Mouse (Mus musculus): ENCODE data around the gene Nf1. TPM values are rescaled to one million over a fixed set of nuclear protein-coding genes. Genes with fewer than 3 reads are reported as not detected.

The Nf1 gene
- total and polyA plus RNA-seq, 3 experiments = 8.5 to 30.9 (median 30.5) TPM

GRCm38 (mm10) chr11:79577741-79578140, 238.2 kb downstream of the Nf1 start:
- intact Hi-C loops (cut with DNase I) = no loop called here
- H3K4me3 ChIP-seq = no peak overlapping the region
- H3K4me1 ChIP-seq (ENCODE audit: control insufficient read depth, insufficient read depth, low read length) = no peaks in the 10 kb centered on the region; the same call in 1 of the 2 replicates
- no peaks in the 10 kb centered on the region for H3K79me2 ChIP-seq (replicated peaks; ENCODE audit: control insufficient read depth, insufficient read depth, low read length)
- H3K27ac ChIP-seq = no peak overlapping the region
- no peaks in the 10 kb centered on the region for H3K27me3 ChIP-seq (ENCODE audit: control insufficient read depth, insufficient read depth, low read length)
- TF ChIP-seq POLR2A (IDR thresholded peaks at IDR 0.05; ENCODE audit: insufficient read depth, low read depth, low read length) = no peak
- TF ChIP-seq EP300 (IDR thresholded peaks at IDR 0.05; ENCODE audit: insufficient read depth, low read depth, low read length) = no peak
- TF ChIP-seq CTCF (IDR thresholded peaks at IDR 0.05) = peak; percentile 89
- H3K9ac ChIP-seq (ENCODE audit: low read depth, low read length) = no peak overlapping the region
- no peaks in the 10 kb centered on the region for H3K36me3 ChIP-seq (ENCODE audit: control insufficient read depth, insufficient read depth, low read length)
- 38% methylated on average over 5 of the region's 5 CpGs for WGBS
- peak; percentile 69 to 74 for DNase-seq

GRCm38 (mm10) chr11:79580660-79581059, 241.2 kb downstream of the Nf1 start:
- DNase-seq = no peak
- no peaks in the 10 kb centered on the region for H3K27me3 ChIP-seq (ENCODE audit: control insufficient read depth, insufficient read depth, low read length)
- TF ChIP-seq CTCF (IDR thresholded peaks at IDR 0.05) (peak; percentile 32), POLR2A (IDR thresholded peaks at IDR 0.05; ENCODE audit: insufficient read depth, low read depth, low read length) (no peak)

GRCm38 (mm10) chr11:79581257-79581656, 241.8 kb downstream of the Nf1 start:
- no peak overlapping the region for H3K27ac ChIP-seq
- no peak overlapping the region for H3K4me3 ChIP-seq
- no peaks in the 10 kb centered on the region for H3K79me2 ChIP-seq (replicated peaks; ENCODE audit: control insufficient read depth, insufficient read depth, low read length)
- DNase-seq = no peak
- TF ChIP-seq POLR2A (IDR thresholded peaks at IDR 0.05; ENCODE audit: insufficient read depth, low read depth, low read length) = no peak
- TF ChIP-seq EP300 (IDR thresholded peaks at IDR 0.05; ENCODE audit: insufficient read depth, low read depth, low read length) = no peak
- no peak for TF ChIP-seq CTCF (IDR thresholded peaks at IDR 0.05)
- H3K4me1 ChIP-seq (ENCODE audit: control insufficient read depth, insufficient read depth, low read length) = no peaks in the 10 kb centered on the region; the same call in 1 of the 2 replicates
- H3K27me3 ChIP-seq (ENCODE audit: control insufficient read depth, insufficient read depth, low read length) = no peaks in the 10 kb centered on the region
- 87% methylated on average over 6 of the region's 6 CpGs for WGBS
- no peaks in the 10 kb centered on the region for H3K36me3 ChIP-seq (ENCODE audit: control insufficient read depth, insufficient read depth, low read length)
- intact Hi-C loops (cut with DNase I) = no loop called here
- H3K9ac ChIP-seq (ENCODE audit: low read depth, low read length) = no peak overlapping the region

More at GRCm38 (mm10) chr11:79580660-79581059, 241.2 kb downstream of the Nf1 start:
- Histone ChIP-seq H3K36me3 (ENCODE audit: control insufficient read depth, insufficient read depth, low read length) (no peaks in the 10 kb centered on the region), H3K27ac (no peak overlapping the region), H3K4me3 (no peak overlapping the region), H3K9ac (ENCODE audit: low read depth, low read length) (no peak overlapping the region), H3K79me2 (replicated peaks; ENCODE audit: control insufficient read depth, insufficient read depth, low read length) (no peaks in the 10 kb centered on the region), H3K4me1 (ENCODE audit: control insufficient read depth, insufficient read depth, low read length) (no peaks in the 10 kb centered on the region; the same call in 1 of the 2 replicates)
- WGBS = 49% methylated on average over 4 of the region's 4 CpGs
- intact Hi-C loops (cut with DNase I) = no loop called here

- Histone ChIP-seq H3K79me2 (replicated peaks; ENCODE audit: control insufficient read depth, insufficient read depth, low read length) (no peaks in the 10 kb centered on the region), H3K4me3 (no peak overlapping the region), H3K4me1 (ENCODE audit: control insufficient read depth, insufficient read depth, low read length) (no peaks in the 10 kb centered on the region), H3K27me3 (ENCODE audit: control insufficient read depth, insufficient read depth, low read length) (no peaks in the 10 kb centered on the region; the same call in 1 of the 2 replicates), H3K36me3 (ENCODE audit: control insufficient read depth, insufficient read depth, low read length) (no peaks in the 10 kb centered on the region), H3K27ac (no peak overlapping the region), H3K9ac (ENCODE audit: low read depth, low read length) (no peak overlapping the region)
- TF ChIP-seq EP300 (IDR thresholded peaks at IDR 0.05; ENCODE audit: insufficient read depth, low read depth, low read length) = peak; percentile 69; the same call in 1 of the 2 replicates
- peak; percentile 90 for TF ChIP-seq CTCF (IDR thresholded peaks at IDR 0.05)
- TF ChIP-seq POLR2A (IDR thresholded peaks at IDR 0.05; ENCODE audit: insufficient read depth, low read depth, low read length) = no peak
- intact Hi-C loops (cut with DNase I) = loop anchor here (1.0 to 2.0 kb wide), 3 partner anchors 41 to 337 kb away; no protein-coding TSS in a partner anchor
- WGBS = 3% methylated on average over 5 of the region's 5 CpGs
- DNase-seq = peak; percentile 39 to 58
These were observed 244.7 kb downstream of the Nf1 start for GRCm38 (mm10) chr11:79584191-79584590.

GRCm38 (mm10) chr11:79589317-79590075, 250.0 kb downstream of the Nf1 start:
- H3K27ac ChIP-seq = no peak overlapping the region
- no peak overlapping the region for H3K9ac ChIP-seq (ENCODE audit: low read depth, low read length)
- no peak overlapping the region for H3K4me3 ChIP-seq
- H3K79me2 ChIP-seq (replicated peaks; ENCODE audit: control insufficient read depth, insufficient read depth, low read length) = no peaks in the 10 kb centered on the region
- H3K36me3 ChIP-seq (ENCODE audit: control insufficient read depth, insufficient read depth, low read length) = no peaks in the 10 kb centered on the region
- H3K4me1 ChIP-seq (ENCODE audit: control insufficient read depth, insufficient read depth, low read length) = no peaks in the 10 kb centered on the region
- intact Hi-C loops (cut with DNase I) = no loop called here
- WGBS = 42% methylated on average over 14 of the region's 14 CpGs
- no peak for DNase-seq
- TF ChIP-seq CTCF (IDR thresholded peaks at IDR 0.05) (0 out of 2 replicates have a peak, but pooled peaks have one; percentile 2), POLR2A (IDR thresholded peaks at IDR 0.05; ENCODE audit: insufficient read depth, low read depth, low read length) (no peak)
- H3K27me3 ChIP-seq (ENCODE audit: control insufficient read depth, insufficient read depth, low read length) = peaks cover 12% of the 10 kb centered on the region

Data from heart, adult 2 months (tissue).